Mouse (Mus musculus): ENCODE results near the gene Tspan14.

DNA sequence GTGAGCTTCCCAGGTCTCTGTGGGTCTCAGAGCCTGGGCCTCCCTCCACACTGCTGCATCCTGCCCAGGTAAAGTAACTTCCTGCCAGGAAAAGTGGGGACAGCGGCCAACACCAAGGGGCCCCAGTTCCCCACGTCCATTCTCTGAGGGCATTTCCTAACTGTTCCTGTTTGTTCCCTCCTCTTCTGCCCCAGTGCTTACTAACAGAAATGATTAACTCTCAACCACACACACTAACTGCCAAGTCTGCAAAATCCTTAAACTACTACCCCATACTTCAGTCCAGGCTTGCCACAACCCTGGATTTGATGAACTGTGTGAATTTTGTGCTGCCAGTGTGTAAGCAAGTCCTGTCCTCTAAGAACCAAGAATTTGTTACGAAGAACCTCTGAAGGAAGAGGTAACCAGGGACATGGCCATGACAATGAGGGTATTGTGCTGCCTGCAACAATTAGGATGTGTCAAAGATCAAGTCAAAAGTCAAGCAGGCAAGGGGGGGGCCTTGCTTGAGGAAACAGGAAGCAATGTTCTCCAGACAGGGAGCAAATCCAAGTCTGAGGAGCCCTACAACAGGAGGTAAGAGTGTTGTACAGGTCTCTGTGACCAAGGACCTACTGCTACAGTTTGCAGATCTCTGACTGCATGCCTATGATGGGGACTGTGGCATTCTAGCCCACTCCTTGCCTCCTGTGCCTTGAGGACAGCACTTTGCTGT, 35.3 kb downstream of the Tspan14 start:
- TF ChIP-seq GATA1 (IDR thresholded peaks at IDR 0.05; ENCODE audit: borderline replicate concordance, low read length) (no peak), FLI1 (IDR thresholded peaks at IDR 0.05; ENCODE audit: low read length) (no peak)

All from megakaryocyte, embryonic 14.5 days (primary cell).